7 mouse cellular contexts compared by ENCODE assay signal in genomic region chr19:46600371-46600770, GRCm38 (mm10). TPM values are rescaled to one million over a fixed set of nuclear protein-coding genes. Genes with fewer than 3 reads are reported as not detected.
DNase-seq lines count a peak whose midpoint lies in the region; ATAC-seq and TF ChIP-seq lines count a peak whose summit lies in the region.

No protein-coding gene starts in this region.

- no peak for TF ChIP-seq EP300 in lung, postnatal 0 days (IDR thresholded peaks at IDR 0.05)

- peaks cover 7% of the 10 kb centered on the region; the same call in 1 of the 2 replicates for H3K4me1 ChIP-seq in lung, postnatal 0 days (ENCODE audit: insufficient read depth, low read depth, low read length)
- no peaks in the 10 kb centered on the region for H3K4me1 ChIP-seq in embryonic fibroblast, embryonic 13.5 days (ENCODE audit: control insufficient read depth, insufficient read depth, low read length)
- H3K4me1 ChIP-seq in intestine, embryonic 16.5 days (ENCODE audit: control insufficient read depth, insufficient read depth, low read length): peaks cover 21% of the 10 kb centered on the region
- H3K4me1 ChIP-seq in stomach, embryonic 14.5 days (ENCODE audit: control insufficient read depth, insufficient read depth, low read length): peaks cover 9% of the 10 kb centered on the region; the same call in 1 of the 2 replicates

- peak overlapping the region; percentile 77 for H3K4me2 ChIP-seq in lung, postnatal 0 days (replicated peaks; ENCODE audit: low read depth, low read length)
- H3K4me2 ChIP-seq in intestine, embryonic 16.5 days (ENCODE audit: low read depth, low read length): peak overlapping the region; percentile 69
- peak overlapping the region; percentile 83; the same call in 1 of the 2 replicates for H3K4me2 ChIP-seq in stomach, embryonic 14.5 days (replicated peaks; ENCODE audit: low read depth, low read length)

- TF ChIP-seq CTCF in lung, postnatal 0 days (IDR thresholded peaks at IDR 0.05): no peak
- TF ChIP-seq CTCF in embryonic fibroblast, embryonic 13.5 days (IDR thresholded peaks at IDR 0.05; ENCODE audit: borderline replicate concordance, insufficient read depth, low read length): no peak

- no peaks in the 10 kb centered on the region for H3K9me3 ChIP-seq in lung, postnatal 0 days (ENCODE audit: low read length)
- H3K9me3 ChIP-seq in intestine, embryonic 16.5 days (ENCODE audit: control insufficient read depth, low read length): no peaks in the 10 kb centered on the region
- no peaks in the 10 kb centered on the region for H3K9me3 ChIP-seq in stomach, embryonic 14.5 days (ENCODE audit: control insufficient read depth, low read depth, low read length)

- DNase-seq in lung, postnatal 0 days (ENCODE audit: low spot score): peak; percentile 69
- no peak for DNase-seq in lung, postnatal 4 days
- DNase-seq in embryo, embryonic 10.5 days (ENCODE audit: low spot score): no peak

- H3K4me3 ChIP-seq in lung, postnatal 0 days (ENCODE audit: low read depth, low read length): no peak overlapping the region
- H3K4me3 ChIP-seq in embryonic fibroblast, embryonic 13.5 days (ENCODE audit: insufficient read depth, low read length): peak overlapping the region; percentile 87
- H3K4me3 ChIP-seq in intestine, embryonic 16.5 days (ENCODE audit: low read length): no peak overlapping the region
- peak overlapping the region; percentile 95; the same call in 1 of the 2 replicates for H3K4me3 ChIP-seq in stomach, embryonic 14.5 days (ENCODE audit: low read depth, low read length)

- WGBS in lung, postnatal 0 days: 39% methylated on average over 4 of the region's 4 CpGs
- 63% methylated on average over 4 of the region's 4 CpGs for WGBS in intestine, embryonic 16.5 days
- 79% methylated on average over 4 of the region's 4 CpGs for WGBS in stomach, embryonic 14.5 days

- TF ChIP-seq POLR2A in embryonic fibroblast, embryonic 13.5 days (IDR thresholded peaks at IDR 0.05; ENCODE audit: low read depth, low read length): no peak

- no peak overlapping the region for H3K9ac ChIP-seq in lung, postnatal 0 days (replicated peaks; ENCODE audit: low read depth)
- peak overlapping the region; percentile 87 for H3K9ac ChIP-seq in intestine, embryonic 16.5 days (ENCODE audit: low read depth, low read length)
- H3K9ac ChIP-seq in stomach, embryonic 14.5 days (replicated peaks; ENCODE audit: low read depth, low read length): no peak overlapping the region

- H3K27ac ChIP-seq in lung, postnatal 0 days (ENCODE audit: low read length): peak overlapping the region; percentile 85
- peak overlapping the region; percentile 0; the same call in 1 of the 2 replicates for H3K27ac ChIP-seq in embryonic fibroblast, embryonic 13.5 days (ENCODE audit: insufficient read depth, low read length)
- H3K27ac ChIP-seq in intestine, embryonic 16.5 days (ENCODE audit: low read length): no peak overlapping the region
- no peak overlapping the region for H3K27ac ChIP-seq in stomach, embryonic 14.5 days (ENCODE audit: low read length)

- no peaks in the 10 kb centered on the region for H3K36me3 ChIP-seq in lung, postnatal 0 days (ENCODE audit: insufficient read depth, low read length)
- H3K36me3 ChIP-seq in intestine, embryonic 16.5 days (ENCODE audit: control insufficient read depth, insufficient read depth, low read length): no peaks in the 10 kb centered on the region
- peaks cover 4% of the 10 kb centered on the region; the same call in 1 of the 2 replicates for H3K36me3 ChIP-seq in stomach, embryonic 14.5 days (ENCODE audit: control insufficient read depth, insufficient read depth, low read length)

- no peak for ATAC-seq in lung, postnatal 0 days
- ATAC-seq in intestine, embryonic 16.5 days: no peak
- no peak for ATAC-seq in stomach, embryonic 14.5 days (ENCODE audit: insufficient number of reproducible peaks, insufficient read depth, low FRiP score, low read depth)
- ATAC-seq in activated CD4-positive, CD25-positive, alpha-beta regulatory T cell, adult 4 months: no peak

- H3K27me3 ChIP-seq in lung, postnatal 0 days (replicated peaks; ENCODE audit: insufficient read depth, low read length): no peaks in the 10 kb centered on the region
- no peaks in the 10 kb centered on the region for H3K27me3 ChIP-seq in intestine, embryonic 16.5 days (replicated peaks; ENCODE audit: control insufficient read depth, insufficient read depth, low read length)
- no peaks in the 10 kb centered on the region for H3K27me3 ChIP-seq in stomach, embryonic 14.5 days (ENCODE audit: control insufficient read depth, insufficient read depth, low read length)

RNA-seq across cellular contexts. Expression of gene Wbp1l, which starts 1.5 kb away (rescaled TPM):
- 34.6 and 37.4 TPM in 2 replicates for polyA plus RNA-seq in lung, postnatal 0 days (2015; fragmentation: Nextera tagmentation; extraction: Ambion mirVana)
- polyA plus RNA-seq in embryonic fibroblast, embryonic 13.5 days (2011; ENCODE audit: insufficient read length, low read depth, missing spikeins): 50.6 and 52.9 TPM in 2 replicates
- polyA plus RNA-seq in intestine, embryonic 16.5 days (2015; fragmentation: Nextera tagmentation; extraction: Ambion mirVana): 39.3 and 40.0 TPM in 2 replicates
- polyA plus RNA-seq in stomach, embryonic 14.5 days (2014; fragmentation: Nextera tagmentation; extraction: Ambion mirVana): 35.7 and 37.0 TPM in 2 replicates
- polyA plus RNA-seq in activated CD4-positive, CD25-positive, alpha-beta regulatory T cell, adult 4 months (2017; shearing (Covaris generic)): 10 to 100 TPM; 19.7 to 20.0 TPM

RNA-seq across cellular contexts. Expression of gene Sfxn2, which starts 27.2 kb away (rescaled TPM):
- 18.4 and 19.6 TPM in 2 replicates for polyA plus RNA-seq in lung, postnatal 0 days (2015; fragmentation: Nextera tagmentation; extraction: Ambion mirVana)
- 7.6 and 8.6 TPM in 2 replicates for polyA plus RNA-seq in embryonic fibroblast, embryonic 13.5 days (2011; ENCODE audit: insufficient read length, low read depth, missing spikeins)
- 16.7 and 18.1 TPM in 2 replicates for polyA plus RNA-seq in intestine, embryonic 16.5 days (2015; fragmentation: Nextera tagmentation; extraction: Ambion mirVana)
- 19.3 and 20.8 TPM in 2 replicates for polyA plus RNA-seq in stomach, embryonic 14.5 days (2014; fragmentation: Nextera tagmentation; extraction: Ambion mirVana)
- polyA plus RNA-seq in activated CD4-positive, CD25-positive, alpha-beta regulatory T cell, adult 4 months (2017; shearing (Covaris generic)): 1 to 10 TPM; 4.3 to 6.9 TPM

RNA-seq across cellular contexts. Expression of gene Arl3, which starts 27.4 kb away (rescaled TPM):
- 52.6 and 70.9 TPM in 2 replicates for polyA plus RNA-seq in lung, postnatal 0 days (2015; fragmentation: Nextera tagmentation; extraction: Ambion mirVana)
- polyA plus RNA-seq in embryonic fibroblast, embryonic 13.5 days (2011; ENCODE audit: insufficient read length, low read depth, missing spikeins): 83.5 and 94.6 TPM in 2 replicates
- 53.9 and 64.5 TPM in 2 replicates for polyA plus RNA-seq in intestine, embryonic 16.5 days (2015; fragmentation: Nextera tagmentation; extraction: Ambion mirVana)
- polyA plus RNA-seq in stomach, embryonic 14.5 days (2014; fragmentation: Nextera tagmentation; extraction: Ambion mirVana): 89.4 and 98.7 TPM in 2 replicates
- polyA plus RNA-seq in activated CD4-positive, CD25-positive, alpha-beta regulatory T cell, adult 4 months (2017; shearing (Covaris generic)): 10 to 100 TPM; 22.1 to 24.5 TPM

Comparison
In these comparisons a context has a peak if more than half of its experiments do, and no peak if none do; other contexts are left out.
1. H3K27ac ChIP-seq: peak in lung, postnatal 0 days (single experiment) and embryonic fibroblast, embryonic 13.5 days (single experiment); none in intestine, embryonic 16.5 days (single experiment) and stomach, embryonic 14.5 days (single experiment).
2. H3K4me3 ChIP-seq: peak in embryonic fibroblast, embryonic 13.5 days (single experiment) and stomach, embryonic 14.5 days (single experiment); none in lung, postnatal 0 days (single experiment) and intestine, embryonic 16.5 days (single experiment).
3. Peak in every context shown above with its lines, with median percentiles within 50 percentile points of each other: H3K4me2 ChIP-seq.